Mouse (Mus musculus): Measurements from ENCODE around the gene Gpr18. TPM values are rescaled to one million over a fixed set of nuclear protein-coding genes. Genes with fewer than 3 reads are reported as not detected.

Gpr18 gene
- polyA plus RNA-seq (2015; fragmentation: Illumina TruSeq; extraction: RNeasy Lipid Tissue Mini Kit (QIAGEN cat#74804); ENCODE audit: low read depth, low replicate concordance) = not detected

GRCm38 (mm10) chr14:121915621-121916020 is at the start of gene Gpr18:
Gpr18 (minus strand) TSS chr14:121915781.

GRCm38 (mm10) chr14:121964990-121965389 is 49.4 kb upstream of the Gpr18 start, which contains the start of gene Gpr183:
Gpr183 (minus strand) TSS chr14:121965195.

GRCm38 (mm10) chr14:121878176-121878858 is 37.3 kb downstream of the Gpr18 start, which contains the start of gene Ubac2:
Ubac2 (plus strand) TSS chr14:121878620.

Other genes starting within 250 kb of the Gpr18 start
- 63.2 TPM for gene Dock9, start 117.9 kb downstream of the Gpr18 start, polyA plus RNA-seq (2015; fragmentation: Illumina TruSeq; extraction: RNeasy Lipid Tissue Mini Kit (QIAGEN cat#74804); ENCODE audit: low read depth, low replicate concordance)
- 36.4 TPM for gene Ubac2, start 37.2 kb downstream of the Gpr18 start, polyA plus RNA-seq (2015; fragmentation: Illumina TruSeq; extraction: RNeasy Lipid Tissue Mini Kit (QIAGEN cat#74804); ENCODE audit: low read depth, low replicate concordance)
- gene Gpr183, start 49.4 kb upstream of the Gpr18 start, polyA plus RNA-seq (2015; fragmentation: Illumina TruSeq; extraction: RNeasy Lipid Tissue Mini Kit (QIAGEN cat#74804); ENCODE audit: low read depth, low replicate concordance) = 1.1 TPM
- not detected for gene Timm8a2, start 118.9 kb upstream of the Gpr18 start, polyA plus RNA-seq (2015; fragmentation: Illumina TruSeq; extraction: RNeasy Lipid Tissue Mini Kit (QIAGEN cat#74804); ENCODE audit: low read depth, low replicate concordance)
- gene Tm9sf2, start 191.3 kb upstream of the Gpr18 start, polyA plus RNA-seq (2015; fragmentation: Illumina TruSeq; extraction: RNeasy Lipid Tissue Mini Kit (QIAGEN cat#74804); ENCODE audit: low read depth, low replicate concordance) = 120 TPM

Measured in brain, adult 10 weeks (tissue).